Mouse (Mus musculus) lung, embryonic 16.5 days (tissue): Measurements from ENCODE around the gene Ctsll3. TPM values are rescaled to one million over a fixed set of nuclear protein-coding genes. Genes with fewer than 3 reads are reported as not detected.

Source experiments
- ATAC-seq: fragments of 200-750 bp; cut with Nextera tagmentation; 2 replicates; pipeline ENCODE4 v1.8.0; 2017; ENCODE audit warnings: low read depth, mild to moderate bottlenecking, moderate library complexity
- H3K27ac ChIP-seq: fragments of 300-500 bp; sonication (generic); 2 replicates; pipeline ENCODE4 v1.5.1; 2014; ENCODE audit warnings: mild to moderate bottlenecking, control low read depth, low read length
- H3K27me3 ChIP-seq: fragments of 300-500 bp; sonication (generic); 2 replicates; pipeline ENCODE4 v1.6.1; 2014; ENCODE audit warnings: low read depth, low read length, mixed read lengths; ENCODE audit not compliant: control insufficient read depth, insufficient read depth
- H3K36me3 ChIP-seq: fragments of 300-500 bp; sonication (generic); 2 replicates; pipeline ENCODE4 v1.6.1; 2014; ENCODE audit warnings: low read length; ENCODE audit not compliant: control insufficient read depth, insufficient read depth
- H3K4me1 ChIP-seq: fragments of 300-500 bp; sonication (generic); replicated peaks from 2 replicates; pipeline ENCODE4 v1.6.1; 2014; ENCODE audit warnings: low read length, mixed read lengths; ENCODE audit not compliant: control insufficient read depth, insufficient read depth
- H3K4me2 ChIP-seq: fragments of 300-500 bp; sonication (generic); 2 replicates; pipeline ENCODE4 v1.6.1; 2014; ENCODE audit warnings: low read depth, low read length, control low read depth
- H3K4me3 ChIP-seq: fragments of 300-500 bp; sonication (generic); 2 replicates; pipeline ENCODE4 v1.5.1; 2014; ENCODE audit warnings: mild to moderate bottlenecking, low read length, control low read depth
- H3K9ac ChIP-seq: fragments of 300-500 bp; sonication (generic); 2 replicates; pipeline ENCODE4 v1.6.1; 2014; ENCODE audit warnings: low read length, control low read depth
- H3K9me3 ChIP-seq: fragments of 300-500 bp; sonication (generic); 2 replicates; pipeline ENCODE4 v1.6.1; 2016; ENCODE audit warnings: low read length; ENCODE audit not compliant: control insufficient read depth
- WGBS: fragments of 180-500 bp; shearing (Covaris S2); extraction: QIAGEN DNeasy Blood & Tissue Kit; methylation state at CpG from one replicate; pipeline ENCODE4 v1.1.7; 2014; 5-methylcytosine and 5-hydroxymethylcytosine counted together
- polyA plus RNA-seq: library from polyadenylated mRNA; unstranded; fragments of >200 nt; fragmentation: Nextera tagmentation; extraction: Ambion mirVana; gene quantifications from 2 replicates; pipeline ENCODE4 v1.2.1, GENCODE M21; 2015

The Ctsll3 gene
- polyA plus RNA-seq, 1 experiment from 2014 or later: not detected

- ATAC-seq: no peak
- H3K4me3 ChIP-seq: no peak overlapping the region
- no peak overlapping the region for H3K9ac ChIP-seq
- no peaks in the 10 kb centered on the region for H3K9me3 ChIP-seq
- no peak overlapping the region for H3K27ac ChIP-seq
- H3K27me3 ChIP-seq: no peaks in the 10 kb centered on the region
- no peaks in the 10 kb centered on the region for H3K4me1 ChIP-seq
- WGBS: 61% methylated on average over 2 of the region's 2 CpGs
- no peak overlapping the region for H3K4me2 ChIP-seq
- H3K36me3 ChIP-seq: peaks cover 30% of the 10 kb centered on the region
Measured at GRCm38 (mm10) chr13:60755251-60755650, 47.4 kb downstream of the Ctsll3 start.

GRCm38 (mm10) chr13:60753216-60753615, 49.4 kb downstream of the Ctsll3 start:
- ATAC-seq: no peak
- Histone ChIP-seq H3K9ac (no peak overlapping the region), H3K4me3 (no peak overlapping the region), H3K36me3 (peaks cover 33% of the 10 kb centered on the region), H3K27ac (no peak overlapping the region), H3K27me3 (no peaks in the 10 kb centered on the region), H3K4me1 (no peaks in the 10 kb centered on the region), H3K4me2 (no peak overlapping the region), H3K9me3 (no peaks in the 10 kb centered on the region)
- WGBS: 90% methylated on average over 6 of the region's 6 CpGs

- 89% methylated on average over 7 of the region's 7 CpGs for WGBS
- H3K27me3 ChIP-seq: no peaks in the 10 kb centered on the region
- no peaks in the 10 kb centered on the region for H3K9me3 ChIP-seq
- no peak overlapping the region for H3K4me3 ChIP-seq
- no peak overlapping the region for H3K4me2 ChIP-seq
- no peak overlapping the region for H3K9ac ChIP-seq
- H3K27ac ChIP-seq: no peak overlapping the region
- no peaks in the 10 kb centered on the region for H3K4me1 ChIP-seq
- no peak for ATAC-seq
- peaks cover 33% of the 10 kb centered on the region for H3K36me3 ChIP-seq
Measured at GRCm38 (mm10) chr13:60750930-60751329, 51.7 kb downstream of the Ctsll3 start.

- H3K4me2 ChIP-seq: no peak overlapping the region
- H3K4me3 ChIP-seq: no peak overlapping the region
- no peak overlapping the region for H3K27ac ChIP-seq
- no peaks in the 10 kb centered on the region for H3K9me3 ChIP-seq
- no peak overlapping the region for H3K9ac ChIP-seq
- 88% methylated on average over 2 of the region's 2 CpGs for WGBS
- peaks cover 29% of the 10 kb centered on the region for H3K36me3 ChIP-seq
- H3K4me1 ChIP-seq: no peaks in the 10 kb centered on the region; the same call in 1 of the 2 replicates
- no peak for ATAC-seq
- H3K27me3 ChIP-seq: no peaks in the 10 kb centered on the region
Measured at GRCm38 (mm10) chr13:60748556-60748955, 54.1 kb downstream of the Ctsll3 start.

Other genes with a start within 250 kb of the Ctsll3 start
- 40.8 and 43.4 TPM in 2 replicates for gene Dapk1, start 200.9 kb downstream of the Ctsll3 start, polyA plus RNA-seq
- gene BC051665, start 16.5 kb downstream of the Ctsll3 start, polyA plus RNA-seq: not detected in 2 replicates
- not detected in 2 replicates for gene 4930486L24Rik, start 61.6 kb upstream of the Ctsll3 start, polyA plus RNA-seq
- 0.90 and 1.1 TPM in 2 replicates for gene Gm49392, start 94.0 kb upstream of the Ctsll3 start, polyA plus RNA-seq
- 8.9 TPM in 2 replicates for gene Ctla2b, start 94.6 kb upstream of the Ctsll3 start, polyA plus RNA-seq
- not detected in 2 replicates for gene Tpbpb, start 102.0 kb upstream of the Ctsll3 start, polyA plus RNA-seq
- 0.55 TPM in 1 of 2 replicates, not detected in the other for gene Gm49393, start 132.7 kb upstream of the Ctsll3 start, polyA plus RNA-seq
- gene Gm49391, start 133.7 kb upstream of the Ctsll3 start, polyA plus RNA-seq: 2.4 and 5.5 TPM in 2 replicates
- gene Ctla2a, start 133.8 kb upstream of the Ctsll3 start, polyA plus RNA-seq: 94.8 and 103 TPM in 2 replicates
- gene Tpbpa, start 139.1 kb upstream of the Ctsll3 start, polyA plus RNA-seq: not detected in 2 replicates
- not detected in 2 replicates for gene Ctsj, start 203.1 kb upstream of the Ctsll3 start, polyA plus RNA-seq
- not detected in 2 replicates for gene Ctsq, start 237.8 kb upstream of the Ctsll3 start, polyA plus RNA-seq